Mouse (Mus musculus): ENCODE measurements around the gene Krtcap2. TPM values are rescaled to one million over a fixed set of nuclear protein-coding genes. Genes with fewer than 3 reads are reported as not detected.
"Not testable (repeated sequence)": the region's sequence is repeated elsewhere in the genome, so short reads cannot be mapped to it uniquely, and the experiment has no call there.

Gene Krtcap2
- polyA plus RNA-seq (2017; shearing (Covaris generic)): 100 to 1,000 TPM; 275 to 319 TPM

- ATAC-seq: no peak
Observed at GRCm38 (mm10) chr3:89245688-89246171, at the start of gene Krtcap2. TSS of gene Krtcap2 (plus strand) at chr3:89245966.

GRCm38 (mm10) chr3:89195979-89196877, 49.5 kb upstream of the Krtcap2 start:
- peak; percentile 86 for ATAC-seq

- no peak for ATAC-seq
Observed at GRCm38 (mm10) chr3:89199839-89200238, 45.9 kb upstream of the Krtcap2 start.

GRCm38 (mm10) chr3:89202253-89203141, 43.3 kb upstream of the Krtcap2 start, which contains the start of gene Gba:
TSS of gene Gba (plus strand) at chr3:89202928.
- peak; percentile 85 for ATAC-seq

- no peak for ATAC-seq
Observed at GRCm38 (mm10) chr3:89203142-89203514, 42.6 kb upstream of the Krtcap2 start.

- no peak for ATAC-seq
Observed at GRCm38 (mm10) chr3:89206079-89206478, 39.7 kb upstream of the Krtcap2 start.

GRCm38 (mm10) chr3:89206695-89207094, 39.1 kb upstream of the Krtcap2 start:
- ATAC-seq: no peak

- ATAC-seq: no peak
Observed at GRCm38 (mm10) chr3:89208075-89208657, 37.6 kb upstream of the Krtcap2 start.

- no peak for ATAC-seq
Observed at GRCm38 (mm10) chr3:89208736-89209135, 37.0 kb upstream of the Krtcap2 start.

- no peak for ATAC-seq
Observed at GRCm38 (mm10) chr3:89209731-89210130, 36.0 kb upstream of the Krtcap2 start.

- no peak for ATAC-seq
Observed at GRCm38 (mm10) chr3:89210162-89210561, 35.6 kb upstream of the Krtcap2 start.

- ATAC-seq: no peak
Observed at GRCm38 (mm10) chr3:89210731-89211130, 35.0 kb upstream of the Krtcap2 start.

- ATAC-seq: peak; percentile 87
Observed at GRCm38 (mm10) chr3:89213803-89214530, 31.8 kb upstream of the Krtcap2 start.

- ATAC-seq: peak; percentile 37
Observed at GRCm38 (mm10) chr3:89214681-89215411, 30.9 kb upstream of the Krtcap2 start, which contains the start of gene Thbs3. TSS of gene Thbs3 (plus strand) at chr3:89215180.

- peak; percentile 25 for ATAC-seq
Observed at GRCm38 (mm10) chr3:89215853-89216252, 29.9 kb upstream of the Krtcap2 start.

GRCm38 (mm10) chr3:89216407-89216806, 29.4 kb upstream of the Krtcap2 start:
- ATAC-seq: not testable (repeated sequence)

- ATAC-seq: no peak
Observed at GRCm38 (mm10) chr3:89218271-89218670, 27.5 kb upstream of the Krtcap2 start.

- no peak for ATAC-seq
Observed at GRCm38 (mm10) chr3:89219546-89219945, 26.2 kb upstream of the Krtcap2 start.

GRCm38 (mm10) chr3:89221167-89221566, 24.6 kb upstream of the Krtcap2 start:
- no peak for ATAC-seq

GRCm38 (mm10) chr3:89224796-89225195, 21.0 kb upstream of the Krtcap2 start:
- no peak for ATAC-seq

GRCm38 (mm10) chr3:89225321-89225815, 20.4 kb upstream of the Krtcap2 start:
- no peak for ATAC-seq

Measured in activated CD4-positive, CD25-positive, alpha-beta regulatory T cell, adult 4 months (primary cell).